Mouse (Mus musculus): ENCODE results near the gene Zer1. TPM values are rescaled to one million over a fixed set of nuclear protein-coding genes. Genes with fewer than 3 reads are reported as not detected.

Zer1 gene
- polyA plus RNA-seq, 1 experiment from 2014 or later, result 8.9 TPM

- TF ChIP-seq CTCF (IDR thresholded peaks at IDR 0.05; ENCODE audit: low read depth), result no peak
- H3K4me2 ChIP-seq, result peak overlapping the region; percentile 92
- H3K4me3 ChIP-seq (ENCODE audit: low read depth, low read length), result peak overlapping the region; percentile 69
- peaks cover 18% of the 10 kb centered on the region; the same call in 1 of the 2 replicates for H3K36me3 ChIP-seq (ENCODE audit: insufficient read depth)
- ATAC-seq (ENCODE audit: insufficient read depth) (no peak), DNase-seq (no peak)
- WGBS, result 41% methylated on average over 6 of the region's 6 CpGs
- H3K27me3 ChIP-seq (ENCODE audit: insufficient read depth, low read length), result no peaks in the 10 kb centered on the region
- peaks cover 8% of the 10 kb centered on the region; the same call in 1 of the 2 replicates for H3K4me1 ChIP-seq (ENCODE audit: insufficient read depth)
- H3K9me3 ChIP-seq (ENCODE audit: low read depth, low read length), result no peaks in the 10 kb centered on the region
- H3K27ac ChIP-seq (ENCODE audit: low read depth), result no peak overlapping the region
- peak overlapping the region; percentile 69 for H3K9ac ChIP-seq
Measured at GRCm38 (mm10) chr2:30092280-30092918, 32.0 kb downstream of the Zer1 start.

DNA sequence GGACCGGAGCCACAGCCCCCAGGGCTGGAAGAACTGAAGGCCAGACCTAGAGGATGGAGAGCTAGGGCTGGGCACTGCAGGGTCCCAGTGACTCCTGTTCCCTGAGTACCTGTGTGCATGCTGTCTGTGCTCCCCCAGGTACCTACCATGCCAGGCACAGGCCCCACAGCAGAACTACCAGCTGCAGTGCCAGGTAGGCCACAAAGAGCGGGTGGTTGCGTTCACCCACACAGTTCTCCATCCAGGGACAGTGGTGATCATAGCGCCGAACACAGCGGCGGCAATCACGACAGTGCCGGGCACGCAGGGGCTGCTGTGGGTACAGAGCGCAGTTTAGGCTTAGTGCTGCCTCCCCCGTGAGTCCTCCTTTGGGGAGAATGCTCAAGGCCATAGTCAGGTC, 32.9 kb downstream of the Zer1 start:
- ATAC-seq (ENCODE audit: insufficient read depth) (no peak), DNase-seq (no peak)
- Histone ChIP-seq H3K9ac (no peak overlapping the region), H3K9me3 (ENCODE audit: low read depth, low read length) (no peaks in the 10 kb centered on the region), H3K27ac (ENCODE audit: low read depth) (no peak overlapping the region), H3K27me3 (ENCODE audit: insufficient read depth, low read length) (no peaks in the 10 kb centered on the region), H3K36me3 (ENCODE audit: insufficient read depth) (peaks cover 19% of the 10 kb centered on the region), H3K4me3 (ENCODE audit: low read depth, low read length) (no peak overlapping the region), H3K4me2 (no peak overlapping the region), H3K4me1 (ENCODE audit: insufficient read depth) (peaks cover 8% of the 10 kb centered on the region; the same call in 1 of the 2 replicates)
- 95% methylated on average over 12 of the region's 12 CpGs for WGBS
- TF ChIP-seq CTCF (IDR thresholded peaks at IDR 0.05; ENCODE audit: low read depth), result no peak

GRCm38 (mm10) chr2:30087310-30087709, 37.1 kb downstream of the Zer1 start:
- no peak for TF ChIP-seq CTCF (IDR thresholded peaks at IDR 0.05; ENCODE audit: low read depth)
- Histone ChIP-seq H3K4me1 (ENCODE audit: insufficient read depth) (no peaks in the 10 kb centered on the region), H3K27ac (ENCODE audit: low read depth) (no peak overlapping the region), H3K36me3 (ENCODE audit: insufficient read depth) (peaks cover 20% of the 10 kb centered on the region), H3K9me3 (ENCODE audit: low read depth, low read length) (no peaks in the 10 kb centered on the region), H3K4me3 (ENCODE audit: low read depth, low read length) (no peak overlapping the region), H3K4me2 (no peak overlapping the region), H3K9ac (no peak overlapping the region), H3K27me3 (ENCODE audit: insufficient read depth, low read length) (no peaks in the 10 kb centered on the region)
- WGBS, result 87% methylated on average over 4 of the region's 4 CpGs
- DNase-seq (no peak), ATAC-seq (ENCODE audit: insufficient read depth) (no peak)

- ATAC-seq (ENCODE audit: insufficient read depth) (peak; percentile 72), DNase-seq (peak; percentile 43)
- Histone ChIP-seq H3K9me3 (ENCODE audit: low read depth, low read length) (no peaks in the 10 kb centered on the region), H3K9ac (peak overlapping the region; percentile 34; the same call in 1 of the 2 replicates), H3K4me1 (ENCODE audit: insufficient read depth) (no peaks in the 10 kb centered on the region), H3K27me3 (ENCODE audit: insufficient read depth, low read length) (no peaks in the 10 kb centered on the region), H3K27ac (ENCODE audit: low read depth) (no peak overlapping the region), H3K36me3 (ENCODE audit: insufficient read depth) (peaks cover 5% of the 10 kb centered on the region), H3K4me3 (ENCODE audit: low read depth, low read length) (peak overlapping the region; percentile 14), H3K4me2 (peak overlapping the region; percentile 54)
- WGBS, result 11% methylated on average over 12 of the region's 12 CpGs
- no peak for TF ChIP-seq CTCF (IDR thresholded peaks at IDR 0.05; ENCODE audit: low read depth)
Measured at GRCm38 (mm10) chr2:30084632-30085031, 39.8 kb downstream of the Zer1 start.

DNA sequence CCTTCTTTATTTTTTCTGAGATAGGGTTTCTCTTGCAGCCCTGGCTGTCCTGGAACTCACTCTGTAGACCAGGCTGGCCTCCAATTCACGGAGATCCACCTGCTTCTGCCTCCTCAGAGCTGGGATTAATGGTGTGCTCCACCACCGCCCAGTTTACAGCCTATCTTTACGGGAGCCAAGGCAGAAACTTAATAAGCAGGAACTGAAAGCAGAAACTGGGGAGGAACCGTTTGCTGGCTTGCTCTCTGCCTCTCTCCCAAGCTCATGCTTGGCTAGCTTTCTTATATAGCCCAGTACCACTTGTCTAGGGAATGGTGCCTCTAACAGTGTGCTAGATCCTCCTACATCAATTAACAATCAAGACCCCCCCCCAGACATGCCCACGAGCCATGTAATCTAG, 40.3 kb downstream of the Zer1 start:
- Histone ChIP-seq H3K27ac (ENCODE audit: low read depth) (no peak overlapping the region), H3K4me2 (peak overlapping the region; percentile 54), H3K9me3 (ENCODE audit: low read depth, low read length) (no peaks in the 10 kb centered on the region), H3K4me1 (ENCODE audit: insufficient read depth) (no peaks in the 10 kb centered on the region), H3K27me3 (ENCODE audit: insufficient read depth, low read length) (no peaks in the 10 kb centered on the region), H3K4me3 (ENCODE audit: low read depth, low read length) (no peak overlapping the region), H3K36me3 (ENCODE audit: insufficient read depth) (peaks cover 5% of the 10 kb centered on the region), H3K9ac (no peak overlapping the region; the same call in 1 of the 2 replicates)
- no peak for TF ChIP-seq CTCF (IDR thresholded peaks at IDR 0.05; ENCODE audit: low read depth)
- DNase-seq, result no peak
- 53% methylated on average over 5 of the region's 5 CpGs for WGBS
- ATAC-seq (ENCODE audit: insufficient read depth), result peak; percentile 23; the same call in 1 of the 2 replicates

DNA sequence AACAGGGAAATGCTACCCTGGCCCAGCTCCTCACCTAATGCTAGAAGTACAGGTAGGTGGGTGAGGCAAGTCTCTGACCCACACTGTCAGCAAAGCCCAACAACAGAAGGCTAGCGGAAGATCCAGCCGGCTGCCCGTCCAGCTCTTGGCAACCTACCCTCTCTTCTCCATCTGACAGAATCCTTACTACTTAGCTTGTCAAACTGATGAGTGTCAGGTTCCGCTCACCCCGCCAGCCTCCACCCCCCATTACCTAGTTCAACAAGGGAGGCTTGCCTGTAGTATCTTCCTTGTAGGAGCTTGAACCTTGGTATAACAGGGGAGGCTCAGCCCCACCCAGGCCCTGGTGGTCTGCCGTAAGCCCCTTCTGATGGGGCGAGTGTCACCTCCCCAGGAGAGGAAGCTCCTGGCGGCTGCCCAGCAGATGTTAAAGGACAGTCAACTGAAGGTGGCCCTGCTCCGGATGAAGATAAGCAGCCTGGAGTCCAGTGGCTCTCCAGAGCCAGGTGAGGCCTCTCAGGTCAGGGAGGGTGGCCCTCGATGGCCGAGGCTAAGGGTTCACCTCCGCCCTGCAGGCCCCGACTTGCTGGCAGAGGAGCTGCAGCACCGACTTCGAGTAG, 44.1 kb downstream of the Zer1 start:
- no peak for TF ChIP-seq CTCF (IDR thresholded peaks at IDR 0.05; ENCODE audit: low read depth)
- no peaks in the 10 kb centered on the region for H3K27me3 ChIP-seq (ENCODE audit: insufficient read depth, low read length)
- 0 out of 2 replicates have a peak, but pooled peaks cover 5% of the 10 kb centered on the region for H3K4me1 ChIP-seq (ENCODE audit: insufficient read depth)
- ATAC-seq (ENCODE audit: insufficient read depth), result no peak
- H3K9me3 ChIP-seq (ENCODE audit: low read depth, low read length), result no peaks in the 10 kb centered on the region
- no peak overlapping the region for H3K27ac ChIP-seq (ENCODE audit: low read depth)
- no peak overlapping the region for H3K4me3 ChIP-seq (ENCODE audit: low read depth, low read length)
- 79% methylated on average over 15 of the region's 15 CpGs for WGBS
- no peak overlapping the region for H3K9ac ChIP-seq
- H3K4me2 ChIP-seq, result no peak overlapping the region
- no peak for DNase-seq
- no peaks in the 10 kb centered on the region for H3K36me3 ChIP-seq (ENCODE audit: insufficient read depth)

GRCm38 (mm10) chr2:30078760-30079159, 45.6 kb downstream of the Zer1 start:
- H3K36me3 ChIP-seq (ENCODE audit: insufficient read depth), result peaks cover 6% of the 10 kb centered on the region
- peak overlapping the region; percentile 92 for H3K4me2 ChIP-seq
- H3K27ac ChIP-seq (ENCODE audit: low read depth), result peak overlapping the region; percentile 94
- 0 out of 2 replicates have a peak, but pooled peaks cover 5% of the 10 kb centered on the region for H3K4me1 ChIP-seq (ENCODE audit: insufficient read depth)
- WGBS, result 66% methylated on average over 4 of the region's 4 CpGs
- ATAC-seq (ENCODE audit: insufficient read depth), result no peak
- no peaks in the 10 kb centered on the region for H3K9me3 ChIP-seq (ENCODE audit: low read depth, low read length)
- DNase-seq, result no peak
- no peaks in the 10 kb centered on the region for H3K27me3 ChIP-seq (ENCODE audit: insufficient read depth, low read length)
- H3K4me3 ChIP-seq (ENCODE audit: low read depth, low read length), result peak overlapping the region; percentile 64; the same call in 1 of the 2 replicates
- H3K9ac ChIP-seq, result peak overlapping the region; percentile 65; the same call in 1 of the 2 replicates
- no peak for TF ChIP-seq CTCF (IDR thresholded peaks at IDR 0.05; ENCODE audit: low read depth)

Data from lung, embryonic 14.5 days (tissue).